Mouse (Mus musculus): Measurements from ENCODE around the gene Slc11a2. TPM values are rescaled to one million over a fixed set of nuclear protein-coding genes. Genes with fewer than 3 reads are reported as not detected.

Slc11a2 gene
- polyA plus RNA-seq, 1 experiment from 2014 or later, result 28.1 TPM

GRCm38 (mm10) chr15:100419901-100420745 is 4.7 kb downstream of the Slc11a2 start:
- Histone ChIP-seq H3K4me1 (replicated peaks; ENCODE audit: insufficient read depth, low read length) (peaks cover 20% of the 10 kb centered on the region; the same call in 1 of the 2 replicates), H3K36me3 (ENCODE audit: insufficient read depth, low read length) (no peaks in the 10 kb centered on the region), H3K9ac (ENCODE audit: low read depth, low read length) (no peak overlapping the region), H3K9me3 (replicated peaks; ENCODE audit: low read length) (no peaks in the 10 kb centered on the region), H3K4me3 (replicated peaks; ENCODE audit: low read depth, low read length) (no peak overlapping the region), H3K27ac (0 out of 2 replicates have a peak overlapping the region, but pooled peaks have one; percentile 70), H3K27me3 (ENCODE audit: insufficient read depth, low read length) (no peaks in the 10 kb centered on the region), H3K4me2 (ENCODE audit: low read length) (peak overlapping the region; percentile 11; the same call in 1 of the 2 replicates)
- DNase-seq (ENCODE audit: low spot score), result no peak
- no peak for ATAC-seq (replicated peaks; ENCODE audit: low FRiP score, low read depth)
- no peak for TF ChIP-seq CTCF (IDR thresholded peaks at IDR 0.05; ENCODE audit: low read depth)
- WGBS, result 55% methylated on average over 9 of the region's 9 CpGs

DNA sequence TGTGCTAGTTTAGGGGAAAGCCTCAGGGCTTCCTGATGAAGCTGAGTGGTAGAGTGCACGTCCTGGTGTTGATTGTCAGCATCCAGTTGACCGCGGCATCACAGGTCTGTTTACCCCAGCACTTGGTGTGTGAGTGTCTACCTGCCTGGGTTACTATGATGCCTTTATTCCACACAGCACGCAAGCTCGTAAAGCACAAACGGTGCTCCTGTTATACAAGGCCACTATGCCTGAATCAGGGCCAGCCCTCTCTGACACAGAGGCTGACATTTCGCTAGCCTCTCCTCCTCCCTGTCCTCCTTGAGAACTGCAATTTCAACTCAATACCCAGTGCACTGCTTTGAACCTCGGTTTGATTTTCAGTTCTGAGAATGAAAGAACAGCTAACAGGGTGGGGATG is 5.6 kb downstream of the Slc11a2 start:
- Histone ChIP-seq H3K9ac (ENCODE audit: low read depth, low read length) (0 out of 2 replicates have a peak overlapping the region, but pooled peaks have one; percentile 6), H3K27me3 (ENCODE audit: insufficient read depth, low read length) (no peaks in the 10 kb centered on the region), H3K4me1 (replicated peaks; ENCODE audit: insufficient read depth, low read length) (peaks cover 20% of the 10 kb centered on the region; the same call in 1 of the 2 replicates), H3K27ac (0 out of 2 replicates have a peak overlapping the region, but pooled peaks have one; percentile 25), H3K4me3 (replicated peaks; ENCODE audit: low read depth, low read length) (no peak overlapping the region), H3K36me3 (ENCODE audit: insufficient read depth, low read length) (no peaks in the 10 kb centered on the region), H3K4me2 (ENCODE audit: low read length) (peak overlapping the region; percentile 11; the same call in 1 of the 2 replicates), H3K9me3 (replicated peaks; ENCODE audit: low read length) (no peaks in the 10 kb centered on the region)
- no peak for TF ChIP-seq CTCF (IDR thresholded peaks at IDR 0.05; ENCODE audit: low read depth)
- DNase-seq (ENCODE audit: low spot score) (no peak), ATAC-seq (replicated peaks; ENCODE audit: low FRiP score, low read depth) (no peak)
- 47% methylated on average over 8 of the region's 8 CpGs for WGBS

DNA sequence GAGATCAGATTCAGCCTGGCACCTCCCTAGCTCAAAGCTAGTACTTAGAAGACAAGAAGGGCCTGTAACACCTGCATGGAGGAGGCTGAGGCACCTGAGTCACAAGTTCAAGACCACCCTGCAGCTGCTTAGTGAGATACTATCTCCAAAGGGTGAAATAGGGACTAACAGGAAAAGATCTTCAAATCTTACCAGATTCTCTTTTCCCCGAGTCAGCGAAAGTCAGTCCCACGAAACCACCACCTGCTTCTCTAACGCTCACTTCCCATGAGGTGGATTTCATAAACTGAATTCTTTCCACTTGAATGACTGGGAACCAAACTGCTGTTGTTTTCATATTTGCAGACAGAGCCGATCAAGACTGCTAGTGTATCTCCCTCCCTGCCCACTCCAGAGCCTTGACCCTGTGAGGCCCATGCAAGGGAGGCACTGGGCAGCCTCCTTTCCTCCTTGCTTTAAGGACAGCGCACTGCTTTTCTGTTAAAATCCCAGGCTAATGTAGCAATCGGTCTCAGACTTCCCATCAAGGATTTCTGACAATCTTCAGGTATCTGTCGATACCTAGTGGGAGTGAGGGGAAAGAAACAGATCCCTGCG is 6.9 kb downstream of the Slc11a2 start:
- WGBS, result 57% methylated on average over 9 of the region's 9 CpGs
- DNase-seq (ENCODE audit: low spot score) (no peak), ATAC-seq (replicated peaks; ENCODE audit: low FRiP score, low read depth) (no peak)
- no peaks in the 10 kb centered on the region for H3K36me3 ChIP-seq (ENCODE audit: insufficient read depth, low read length)
- no peaks in the 10 kb centered on the region for H3K9me3 ChIP-seq (replicated peaks; ENCODE audit: low read length)
- H3K27me3 ChIP-seq (ENCODE audit: insufficient read depth, low read length), result no peaks in the 10 kb centered on the region
- peak overlapping the region; percentile 18; the same call in 1 of the 2 replicates for H3K9ac ChIP-seq (ENCODE audit: low read depth, low read length)
- no peak overlapping the region for H3K4me2 ChIP-seq (ENCODE audit: low read length)
- H3K27ac ChIP-seq, result peak overlapping the region; percentile 51; the same call in 1 of the 2 replicates
- no peak overlapping the region for H3K4me3 ChIP-seq (replicated peaks; ENCODE audit: low read depth, low read length)
- no peak for TF ChIP-seq CTCF (IDR thresholded peaks at IDR 0.05; ENCODE audit: low read depth)
- H3K4me1 ChIP-seq (replicated peaks; ENCODE audit: insufficient read depth, low read length), result peaks cover 24% of the 10 kb centered on the region; the same call in 1 of the 2 replicates

- WGBS, result 84% methylated on average over 8 of the region's 8 CpGs
- no peak overlapping the region for H3K4me2 ChIP-seq (ENCODE audit: low read length)
- no peak for DNase-seq (ENCODE audit: low spot score)
These were observed 9.2 kb downstream of the Slc11a2 start for GRCm38 (mm10) chr15:100415684-100416083.

GRCm38 (mm10) chr15:100414942-100415341 is 9.9 kb downstream of the Slc11a2 start:
- Histone ChIP-seq H3K4me1 (replicated peaks; ENCODE audit: insufficient read depth, low read length) (peaks cover 22% of the 10 kb centered on the region; the same call in 1 of the 2 replicates), H3K4me3 (replicated peaks; ENCODE audit: low read depth, low read length) (no peak overlapping the region), H3K9ac (ENCODE audit: low read depth, low read length) (no peak overlapping the region), H3K27ac (no peak overlapping the region), H3K27me3 (ENCODE audit: insufficient read depth, low read length) (no peaks in the 10 kb centered on the region), H3K4me2 (ENCODE audit: low read length) (no peak overlapping the region), H3K9me3 (replicated peaks; ENCODE audit: low read length) (no peaks in the 10 kb centered on the region), H3K36me3 (ENCODE audit: insufficient read depth, low read length) (no peaks in the 10 kb centered on the region)
- TF ChIP-seq CTCF (IDR thresholded peaks at IDR 0.05; ENCODE audit: low read depth), result no peak
- DNase-seq (ENCODE audit: low spot score), result no peak
- WGBS, result 89% methylated on average over 13 of the region's 13 CpGs
- ATAC-seq (replicated peaks; ENCODE audit: low FRiP score, low read depth), result no peak

More at GRCm38 (mm10) chr15:100415684-100416083, 9.2 kb downstream of the Slc11a2 start:
- no peaks in the 10 kb centered on the region for H3K36me3 ChIP-seq (ENCODE audit: insufficient read depth, low read length)
- H3K9ac ChIP-seq (ENCODE audit: low read depth, low read length), result no peak overlapping the region
- 0 out of 2 replicates have a peak overlapping the region, but pooled peaks have one; percentile 9 for H3K27ac ChIP-seq
- H3K27me3 ChIP-seq (ENCODE audit: insufficient read depth, low read length), result no peaks in the 10 kb centered on the region
- no peak overlapping the region for H3K4me3 ChIP-seq (replicated peaks; ENCODE audit: low read depth, low read length)
- H3K9me3 ChIP-seq (replicated peaks; ENCODE audit: low read length), result no peaks in the 10 kb centered on the region
- TF ChIP-seq CTCF (IDR thresholded peaks at IDR 0.05; ENCODE audit: low read depth), result no peak
- no peak for ATAC-seq (replicated peaks; ENCODE audit: low FRiP score, low read depth)
- H3K4me1 ChIP-seq (replicated peaks; ENCODE audit: insufficient read depth, low read length), result peaks cover 18% of the 10 kb centered on the region; the same call in 1 of the 2 replicates

DNA sequence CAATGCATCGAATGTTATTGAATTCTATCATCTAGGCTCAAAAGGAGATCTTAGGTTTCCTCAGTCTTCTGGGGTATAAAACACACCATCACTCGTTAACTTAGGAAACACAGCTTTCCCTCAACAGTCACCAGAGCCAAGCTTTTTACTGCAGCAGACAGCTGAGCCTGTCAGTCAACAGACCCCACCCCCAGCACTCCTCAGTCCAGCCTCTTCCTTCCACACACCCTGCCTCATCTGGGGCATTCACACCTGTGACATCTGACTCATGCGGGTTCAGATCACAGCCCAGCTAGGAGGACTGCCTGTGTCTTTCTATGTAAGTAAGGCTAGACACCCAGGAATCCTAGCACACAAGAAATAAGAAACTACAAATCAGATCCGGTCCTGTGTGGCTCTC is 10.9 kb downstream of the Slc11a2 start:
- H3K27me3 ChIP-seq (ENCODE audit: insufficient read depth, low read length), result no peaks in the 10 kb centered on the region
- no peak for TF ChIP-seq CTCF (IDR thresholded peaks at IDR 0.05; ENCODE audit: low read depth)
- H3K9ac ChIP-seq (ENCODE audit: low read depth, low read length), result no peak overlapping the region
- H3K27ac ChIP-seq, result peak overlapping the region; percentile 47; the same call in 1 of the 2 replicates
- no peaks in the 10 kb centered on the region for H3K9me3 ChIP-seq (replicated peaks; ENCODE audit: low read length)
- ATAC-seq (replicated peaks; ENCODE audit: low FRiP score, low read depth) (no peak), DNase-seq (ENCODE audit: low spot score) (no peak)
- H3K4me3 ChIP-seq (replicated peaks; ENCODE audit: low read depth, low read length), result no peak overlapping the region
- 49% methylated on average over 4 of the region's 4 CpGs for whole genome bisulfite sequencing
- 0 out of 2 replicates have a peak, but pooled peaks cover 18% of the 10 kb centered on the region for H3K4me1 ChIP-seq (replicated peaks; ENCODE audit: insufficient read depth, low read length)
- H3K4me2 ChIP-seq (ENCODE audit: low read length), result no peak overlapping the region
- no peaks in the 10 kb centered on the region for H3K36me3 ChIP-seq (ENCODE audit: insufficient read depth, low read length)

All from kidney, postnatal 0 days (tissue).